Mouse (Mus musculus) kidney, embryonic 15.5 days (tissue): Measurements from ENCODE around the gene Fabp1. TPM values are rescaled to one million over a fixed set of nuclear protein-coding genes. Genes with fewer than 3 reads are reported as not detected.

Experiments used
- ATAC-seq: fragments of 200-750 bp; cut with Nextera tagmentation; replicated peaks from 2 replicates; pipeline ENCODE4 v1.8.0; 2017; ENCODE audit warnings: moderate TSS enrichment; ENCODE audit not compliant: low FRiP score
- H3K27ac ChIP-seq: fragments of 300-500 bp; sonication (generic); 2 replicates; pipeline ENCODE4 v1.5.1; 2015; ENCODE audit warnings: mild to moderate bottlenecking, inconsistent platforms
- H3K27me3 ChIP-seq: fragments of 300-500 bp; sonication (generic); 2 replicates; pipeline ENCODE4 v1.6.1; 2015; ENCODE audit warnings: inconsistent platforms
- H3K36me3 ChIP-seq: fragments of 300-500 bp; sonication (generic); 2 replicates; pipeline ENCODE4 v1.6.1; 2015; ENCODE audit warnings: inconsistent platforms
- H3K4me1 ChIP-seq: fragments of 300-500 bp; sonication (generic); 2 replicates; pipeline ENCODE4 v1.6.1; 2015; ENCODE audit warnings: inconsistent platforms
- H3K4me2 ChIP-seq: fragments of 300-500 bp; sonication (generic); 2 replicates; pipeline ENCODE4 v1.6.1; 2015; ENCODE audit warnings: moderate library complexity, mild to moderate bottlenecking, inconsistent platforms
- H3K4me3 ChIP-seq: fragments of 300-500 bp; sonication (generic); replicated peaks from 2 replicates; pipeline ENCODE4 v1.5.1; 2015; ENCODE audit warnings: mild to moderate bottlenecking, inconsistent platforms
- H3K9ac ChIP-seq: fragments of 300-500 bp; sonication (generic); 2 replicates; pipeline ENCODE4 v1.6.1; 2015; ENCODE audit warnings: mild to moderate bottlenecking, inconsistent platforms
- H3K9me3 ChIP-seq: fragments of 300-500 bp; sonication (generic); replicated peaks from 2 replicates; pipeline ENCODE4 v1.6.1; 2016; ENCODE audit warnings: inconsistent platforms
- WGBS: fragments of 180-500 bp; shearing (Covaris S2); methylation state at CpG from one replicate; pipeline ENCODE4 v1.1.7; 2015; ENCODE audit warnings: mixed read lengths; 5-methylcytosine and 5-hydroxymethylcytosine counted together
- polyA plus RNA-seq: library from polyadenylated mRNA; unstranded; fragments of >200 nt; fragmentation: Nextera tagmentation; extraction: Ambion mirVana; gene quantifications from 2 replicates; pipeline ENCODE4 v1.2.1, GENCODE M21; 2015

Gene Fabp1
- polyA plus RNA-seq, 1 experiment from 2014 or later: 4.4 TPM

- Histone ChIP-seq H3K27ac (no peak overlapping the region), H3K9ac (no peak overlapping the region), H3K9me3 (no peaks in the 10 kb centered on the region), H3K36me3 (no peaks in the 10 kb centered on the region), H3K4me1 (no peaks in the 10 kb centered on the region), H3K27me3 (no peaks in the 10 kb centered on the region), H3K4me3 (no peak overlapping the region), H3K4me2 (no peak overlapping the region)
- WGBS: 73% methylated on average over 3 of the region's 3 CpGs
- no peak for ATAC-seq
Observed at GRCm38 (mm10) chr6:71249615-71250014, 50.0 kb downstream of the Fabp1 start.

GRCm38 (mm10) chr6:71250951-71251350, 51.3 kb downstream of the Fabp1 start:
- no peak overlapping the region for H3K4me2 ChIP-seq
- H3K27ac ChIP-seq: no peak overlapping the region
- no peak for ATAC-seq
- H3K9ac ChIP-seq: no peak overlapping the region
- H3K36me3 ChIP-seq: no peaks in the 10 kb centered on the region
- whole genome bisulfite sequencing: 85% methylated on average over 8 of the region's 8 CpGs
- H3K9me3 ChIP-seq: no peaks in the 10 kb centered on the region
- no peaks in the 10 kb centered on the region for H3K27me3 ChIP-seq
- H3K4me3 ChIP-seq: no peak overlapping the region
- H3K4me1 ChIP-seq: no peaks in the 10 kb centered on the region

GRCm38 (mm10) chr6:71254456-71254855, 54.8 kb downstream of the Fabp1 start:
- H3K4me3 ChIP-seq: no peak overlapping the region
- no peak overlapping the region for H3K4me2 ChIP-seq
- no peaks in the 10 kb centered on the region for H3K27me3 ChIP-seq
- H3K9ac ChIP-seq: no peak overlapping the region
- no peaks in the 10 kb centered on the region for H3K36me3 ChIP-seq
- H3K9me3 ChIP-seq: no peaks in the 10 kb centered on the region
- no peak for ATAC-seq
- H3K27ac ChIP-seq: no peak overlapping the region
- WGBS: 92% methylated on average over 6 of the region's 6 CpGs
- no peaks in the 10 kb centered on the region for H3K4me1 ChIP-seq

Other genes starting within 250 kb of the Fabp1 start
- not detected in 2 replicates for gene Foxi3, start 243.3 kb upstream of the Fabp1 start, polyA plus RNA-seq
- 36.7 and 39.9 TPM in 2 replicates for gene Thnsl2, start 55.4 kb upstream of the Fabp1 start, polyA plus RNA-seq
- 54.4 and 56.0 TPM in 2 replicates for gene Krcc1, start 71.8 kb downstream of the Fabp1 start, polyA plus RNA-seq
- gene Smyd1, start 122.4 kb downstream of the Fabp1 start, polyA plus RNA-seq: 0.82 and 1.7 TPM in 2 replicates
- gene Cd8b1, start 123.0 kb downstream of the Fabp1 start, polyA plus RNA-seq: 0.13 TPM in 1 of 2 replicates, not detected in the other
- 0.09 and 0.13 TPM in 2 replicates for gene Cd8a, start 173.6 kb downstream of the Fabp1 start, polyA plus RNA-seq
- gene Rmnd5a, start 240.8 kb downstream of the Fabp1 start, polyA plus RNA-seq: 14.1 and 14.7 TPM in 2 replicates